Mouse (Mus musculus): Measurements from ENCODE around the gene A930009A15Rik. TPM values are rescaled to one million over a fixed set of nuclear protein-coding genes. Genes with fewer than 3 reads are reported as not detected.

Gene A930009A15Rik
- polyA plus RNA-seq, 1 experiment from 2014 or later = 0.31 TPM

GRCm38 (mm10) chr10:115626678-115627077, 56.9 kb downstream of the A930009A15Rik start:
- no peak overlapping the region for H3K27ac ChIP-seq (replicated peaks)
- H3K27me3 ChIP-seq (ENCODE audit: low read depth, poor library complexity, severe bottlenecking) = no peaks in the 10 kb centered on the region
- DNase-seq (ENCODE audit: low spot score) = no peak
- no peak overlapping the region for H3K4me3 ChIP-seq
- H3K4me1 ChIP-seq = peaks cover 11% of the 10 kb centered on the region
- no peaks in the 10 kb centered on the region for H3K36me3 ChIP-seq
- H3K9me3 ChIP-seq (replicated peaks) = no peaks in the 10 kb centered on the region
- 90% methylated on average over 6 of the region's 6 CpGs for WGBS

Other genes with a start within 250 kb of the A930009A15Rik start
- gene Tmem19, start 207.5 kb upstream of the A930009A15Rik start, polyA plus RNA-seq (2016; fragmentation: Nextera tagmentation; extraction: Ambion mirVana) = 30.4 and 35.2 TPM in 2 replicates
- gene Thap2, start 185.5 kb upstream of the A930009A15Rik start, polyA plus RNA-seq (2016; fragmentation: Nextera tagmentation; extraction: Ambion mirVana) = 25.0 and 27.3 TPM in 2 replicates
- 15.6 and 18.0 TPM in 2 replicates for gene Zfc3h1, start 185.0 kb upstream of the A930009A15Rik start, polyA plus RNA-seq (2016; fragmentation: Nextera tagmentation; extraction: Ambion mirVana)
- gene Lgr5, start 17.8 kb downstream of the A930009A15Rik start, polyA plus RNA-seq (2016; fragmentation: Nextera tagmentation; extraction: Ambion mirVana) = 7.2 and 9.1 TPM in 2 replicates
- gene Tspan8, start 246.8 kb downstream of the A930009A15Rik start, polyA plus RNA-seq (2016; fragmentation: Nextera tagmentation; extraction: Ambion mirVana) = 0.16 and 0.22 TPM in 2 replicates

Measured in midbrain, embryonic 10.5 days (tissue).